Comparison of ENCODE assay signal across 14 mouse cellular contexts in the genomic region with DNA sequence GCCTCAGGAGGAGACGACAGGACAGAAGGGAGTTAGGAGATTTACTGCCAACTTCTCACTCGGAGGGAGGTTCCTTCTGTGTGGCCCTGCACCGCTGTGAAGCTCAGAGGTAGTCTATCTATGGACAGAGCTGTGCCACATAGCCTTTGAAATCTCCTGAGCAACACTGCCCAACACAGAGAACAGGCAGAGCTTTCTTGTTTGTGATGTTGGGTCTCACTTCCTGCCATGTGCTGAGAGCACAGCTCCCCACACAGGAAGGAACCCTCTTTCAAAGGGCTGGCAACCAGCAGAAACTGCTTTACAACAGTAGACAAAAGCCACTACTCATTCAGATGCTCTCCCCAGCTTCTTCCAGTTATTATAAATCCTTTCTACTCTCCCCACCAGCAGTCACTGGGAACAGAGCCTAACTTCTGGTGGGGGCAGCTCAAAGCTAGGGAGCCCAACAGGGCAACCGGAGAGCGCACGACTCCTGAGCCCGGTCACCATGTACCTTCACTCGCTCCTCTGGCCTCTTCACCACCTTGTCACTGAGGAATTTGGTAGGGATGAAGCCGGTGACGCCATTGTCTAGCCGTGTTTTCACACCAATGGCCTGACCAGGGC. TPM values are rescaled to one million over a fixed set of nuclear protein-coding genes. Genes with fewer than 3 reads are reported as not detected.
DNase-seq lines count a peak whose midpoint lies in the region; ATAC-seq and TF ChIP-seq lines count a peak whose summit lies in the region.
"Had no signal": no experiment of that assay in that cellular context is flagged by ENCODE, and none has a peak within 500 bp of the region (broad histone marks: within the 10 kb centered on the region; RNA-seq: fewer than 3 reads in every experiment).

No protein-coding gene starts in this region.

- no peak for TF ChIP-seq POLR2A in cortical plate, adult 2 months (IDR thresholded peaks at IDR 0.05; ENCODE audit: extremely low read depth, insufficient read depth, low read length)

- H3K27me3 ChIP-seq in forebrain, postnatal 0 days (ENCODE audit: insufficient read depth, low read length) = no peaks in the 10 kb centered on the region
- H3K27me3 ChIP-seq in forebrain, embryonic 16.5 days (replicated peaks; ENCODE audit: control insufficient read depth, insufficient read depth, low read length) = no peaks in the 10 kb centered on the region
- H3K27me3 ChIP-seq in heart, embryonic 10.5 days (ENCODE audit: insufficient read depth, poor library complexity, severe bottlenecking) = no peaks in the 10 kb centered on the region

- no peak for DNase-seq in forebrain, postnatal 0 days
- DNase-seq in lung, postnatal 25 days (ENCODE audit: low spot score) = peak; percentile 5
- no peak for DNase-seq in lung, postnatal 36 days
- peak; percentile 41 for DNase-seq in thymus, postnatal 14 days
- DNase-seq in urinary bladder, postnatal 36 days (ENCODE audit: low spot score in 2 of 2) = no peak
- no peak for DNase-seq in heart, embryonic 10.5 days (ENCODE audit: low spot score)
- DNase-seq: kidney, adult 11 months; lung, postnatal 10 days; midbrain, embryonic 14.5 days; retina, postnatal 1 day had no signal

- ATAC-seq in forebrain, postnatal 0 days = peak; percentile 94
- no peak for ATAC-seq in forebrain, embryonic 16.5 days

- H3K4me2 ChIP-seq in forebrain, postnatal 0 days (ENCODE audit: low read depth) = no peak overlapping the region
- no peak overlapping the region for H3K4me2 ChIP-seq in forebrain, embryonic 16.5 days (ENCODE audit: low read length)
- H3K4me2 ChIP-seq: heart, embryonic 11.5 days; liver, embryonic 11.5 days had no signal

- H3K27ac ChIP-seq in forebrain, postnatal 0 days (ENCODE audit: low read depth, low read length) = 0 out of 2 replicates have a peak overlapping the region, but pooled peaks have one; percentile 59
- no peak overlapping the region for H3K27ac ChIP-seq in forebrain, embryonic 16.5 days (ENCODE audit: low read length)
- peak overlapping the region; percentile 69; the same call in 1 of the 2 replicates for H3K27ac ChIP-seq in cortical plate, adult 2 months (ENCODE audit: insufficient read depth, low read length)
- no peak overlapping the region for H3K27ac ChIP-seq in heart, embryonic 10.5 days

- no peak overlapping the region for H3K9ac ChIP-seq in forebrain, postnatal 0 days
- H3K9ac ChIP-seq in forebrain, embryonic 16.5 days (replicated peaks; ENCODE audit: low read depth, low read length) = no peak overlapping the region

- 80% methylated on average over 11 of the region's 11 CpGs for WGBS in forebrain, postnatal 0 days
- 86% methylated on average over 11 of the region's 11 CpGs for WGBS in forebrain, embryonic 16.5 days
- WGBS in heart, embryonic 10.5 days = 86% methylated on average over 11 of the region's 11 CpGs

- no peak for TF ChIP-seq CTCF in forebrain, postnatal 0 days (IDR thresholded peaks at IDR 0.05; ENCODE audit: low read depth)
- no peak for TF ChIP-seq CTCF in cortical plate, adult 2 months (IDR thresholded peaks at IDR 0.05; ENCODE audit: extremely low read depth, insufficient read depth, low read length)

- peaks cover 96% of the 10 kb centered on the region for H3K36me3 ChIP-seq in forebrain, postnatal 0 days (ENCODE audit: insufficient read depth)
- H3K36me3 ChIP-seq in forebrain, embryonic 16.5 days (ENCODE audit: control insufficient read depth, insufficient read depth) = peaks cover 57% of the 10 kb centered on the region
- H3K36me3 ChIP-seq in heart, embryonic 10.5 days = peaks cover 99% of the 10 kb centered on the region

- no peak overlapping the region for H3K4me3 ChIP-seq in forebrain, postnatal 0 days (ENCODE audit: low read depth, low read length)
- no peak overlapping the region for H3K4me3 ChIP-seq in forebrain, embryonic 16.5 days (replicated peaks; ENCODE audit: low read length)
- H3K4me3 ChIP-seq in cortical plate, adult 2 months (ENCODE audit: insufficient read depth, low read length) = no peak overlapping the region
- H3K4me3 ChIP-seq in heart, embryonic 10.5 days = no peak overlapping the region

- H3K4me1 ChIP-seq in forebrain, postnatal 0 days (ENCODE audit: insufficient read depth) = no peaks in the 10 kb centered on the region
- no peaks in the 10 kb centered on the region for H3K4me1 ChIP-seq in forebrain, embryonic 16.5 days (replicated peaks; ENCODE audit: control insufficient read depth, insufficient read depth, low read length)
- H3K4me1 ChIP-seq in cortical plate, adult 2 months (ENCODE audit: control insufficient read depth, insufficient read depth, low read length) = no peaks in the 10 kb centered on the region
- no peaks in the 10 kb centered on the region for H3K4me1 ChIP-seq in heart, embryonic 10.5 days

- H3K9me3 ChIP-seq in forebrain, postnatal 0 days (ENCODE audit: low read length) = no peaks in the 10 kb centered on the region
- H3K9me3 ChIP-seq in forebrain, embryonic 16.5 days (ENCODE audit: control insufficient read depth, low read length) = no peaks in the 10 kb centered on the region
- no peaks in the 10 kb centered on the region for H3K9me3 ChIP-seq in heart, embryonic 10.5 days

RNA-seq across cellular contexts. Expression of a gene that starts 22.6 kb away (rescaled TPM):
- total RNA-seq in forebrain, postnatal 0 days (2014; rRNA removed) = 0.81 and 2.4 TPM in 2 replicates
- 2.5 and 3.3 TPM in 2 replicates for polyA plus RNA-seq in forebrain, postnatal 0 days (2015; fragmentation: Nextera tagmentation; extraction: Ambion mirVana)
- polyA plus RNA-seq in forebrain, embryonic 16.5 days (2015; fragmentation: Nextera tagmentation; extraction: Ambion mirVana) = 0.94 and 3.0 TPM in 2 replicates
- polyA plus RNA-seq in cortical plate, adult 2 months (2012; rRNA removed) = 6.2 TPM in 2 replicates
- 2.9 and 3.3 TPM in 2 replicates for polyA plus RNA-seq in heart, embryonic 10.5 days (2016; fragmentation: Nextera tagmentation; extraction: Ambion mirVana)

RNA-seq across cellular contexts. Expression of a gene that starts 27.6 kb away (rescaled TPM):
- 76.9 and 83.5 TPM in 2 replicates for total RNA-seq in forebrain, postnatal 0 days (2014; rRNA removed)
- polyA plus RNA-seq in forebrain, postnatal 0 days (2015; fragmentation: Nextera tagmentation; extraction: Ambion mirVana) = 50.8 and 55.5 TPM in 2 replicates
- 53.9 and 56.9 TPM in 2 replicates for polyA plus RNA-seq in forebrain, embryonic 16.5 days (2015; fragmentation: Nextera tagmentation; extraction: Ambion mirVana)
- 46.6 and 56.0 TPM in 2 replicates for polyA plus RNA-seq in cortical plate, adult 2 months (2012; rRNA removed)
- 63.2 and 88.1 TPM in 2 replicates for polyA plus RNA-seq in heart, embryonic 10.5 days (2016; fragmentation: Nextera tagmentation; extraction: Ambion mirVana)

RNA-seq across cellular contexts. Expression of a gene that starts 29.7 kb away (rescaled TPM):
- 76.2 and 76.4 TPM in 2 replicates for total RNA-seq in forebrain, postnatal 0 days (2014; rRNA removed)
- 92.1 and 92.8 TPM in 2 replicates for polyA plus RNA-seq in forebrain, postnatal 0 days (2015; fragmentation: Nextera tagmentation; extraction: Ambion mirVana)
- 71.8 and 73.0 TPM in 2 replicates for polyA plus RNA-seq in forebrain, embryonic 16.5 days (2015; fragmentation: Nextera tagmentation; extraction: Ambion mirVana)
- 111 and 115 TPM in 2 replicates for polyA plus RNA-seq in cortical plate, adult 2 months (2012; rRNA removed)
- 44.0 and 49.0 TPM in 2 replicates for polyA plus RNA-seq in heart, embryonic 10.5 days (2016; fragmentation: Nextera tagmentation; extraction: Ambion mirVana)

RNA-seq across cellular contexts. Expression of a gene that starts 30.0 kb away (rescaled TPM):
- 31.8 and 44.1 TPM in 2 replicates for total RNA-seq in forebrain, postnatal 0 days (2014; rRNA removed)
- polyA plus RNA-seq in forebrain, postnatal 0 days (2015; fragmentation: Nextera tagmentation; extraction: Ambion mirVana) = 15.9 and 21.6 TPM in 2 replicates
- 33.7 and 34.6 TPM in 2 replicates for polyA plus RNA-seq in forebrain, embryonic 16.5 days (2015; fragmentation: Nextera tagmentation; extraction: Ambion mirVana)
- polyA plus RNA-seq in cortical plate, adult 2 months (2012; rRNA removed) = 39.9 and 40.1 TPM in 2 replicates
- polyA plus RNA-seq in heart, embryonic 10.5 days (2016; fragmentation: Nextera tagmentation; extraction: Ambion mirVana) = 28.3 and 29.1 TPM in 2 replicates

RNA-seq across cellular contexts. Expression of a gene that starts 32.4 kb away (rescaled TPM):
- 772 and 968 TPM in 2 replicates for total RNA-seq in forebrain, postnatal 0 days (2014; rRNA removed)
- 938 and 1,223 TPM in 2 replicates for polyA plus RNA-seq in forebrain, postnatal 0 days (2015; fragmentation: Nextera tagmentation; extraction: Ambion mirVana)
- polyA plus RNA-seq in forebrain, embryonic 16.5 days (2015; fragmentation: Nextera tagmentation; extraction: Ambion mirVana) = 758 and 831 TPM in 2 replicates
- 1,200 and 1,274 TPM in 2 replicates for polyA plus RNA-seq in cortical plate, adult 2 months (2012; rRNA removed)
- 863 and 999 TPM in 2 replicates for polyA plus RNA-seq in heart, embryonic 10.5 days (2016; fragmentation: Nextera tagmentation; extraction: Ambion mirVana)

Comparison
In these comparisons a context has a peak if more than half of its experiments do, and no peak if none do; other contexts are left out.
1. DNase-seq: peak in lung, postnatal 25 days (single experiment) and thymus, postnatal 14 days (single experiment); none in forebrain, postnatal 0 days (single experiment), lung, postnatal 36 days (single experiment), urinary bladder, postnatal 36 days (0 of 2) and heart, embryonic 10.5 days (single experiment).
2. H3K27ac ChIP-seq: peak in forebrain, postnatal 0 days (single experiment) and cortical plate, adult 2 months (single experiment); none in forebrain, embryonic 16.5 days (single experiment) and heart, embryonic 10.5 days (single experiment).